ENCODE assay signal across 25 mouse cellular contexts in genomic region chr2:62591555-62591954, GRCm38 (mm10). TPM values are rescaled to one million over a fixed set of nuclear protein-coding genes. Genes with fewer than 3 reads are reported as not detected.
DNase-seq lines count a peak whose midpoint lies in the region; ATAC-seq and TF ChIP-seq lines count a peak whose summit lies in the region.
"Had no signal": no experiment of that assay in that cellular context is flagged by ENCODE, and none has a peak within 500 bp of the region (broad histone marks: within the 10 kb centered on the region; RNA-seq: fewer than 3 reads in every experiment).

No protein-coding gene starts in this region.

- H3K27me3 ChIP-seq in forebrain, embryonic 10.5 days (ENCODE audit: poor library complexity, severe bottlenecking) = no peaks in the 10 kb centered on the region
- H3K27me3 ChIP-seq in forebrain, embryonic 11.5 days (ENCODE audit: control insufficient read depth, insufficient read depth, low read length) = no peaks in the 10 kb centered on the region
- H3K27me3 ChIP-seq in lung, embryonic 14.5 days (ENCODE audit: insufficient read depth, low read length) = no peaks in the 10 kb centered on the region
- no peaks in the 10 kb centered on the region for H3K27me3 ChIP-seq in lung, embryonic 16.5 days (ENCODE audit: control insufficient read depth, insufficient read depth, low read depth, low read length)
- H3K27me3 ChIP-seq: CH12.LX; embryonic facial prominence, embryonic 12.5 days; forebrain, embryonic 13.5 days; forebrain, embryonic 15.5 days; Patski had no signal

- peak overlapping the region; percentile 22; the same call in 1 of the 2 replicates for H3K27ac ChIP-seq in forebrain, embryonic 10.5 days
- no peak overlapping the region for H3K27ac ChIP-seq in forebrain, embryonic 11.5 days (ENCODE audit: low read depth, low read length)
- no peak overlapping the region for H3K27ac ChIP-seq in lung, embryonic 14.5 days (ENCODE audit: low read depth)
- H3K27ac ChIP-seq in lung, embryonic 16.5 days (ENCODE audit: low read length) = no peak overlapping the region
- H3K27ac ChIP-seq: embryonic facial prominence, embryonic 10.5 days; embryonic facial prominence, embryonic 12.5 days; forebrain, embryonic 13.5 days; forebrain, embryonic 15.5 days had no signal

- DNase-seq in forebrain, embryonic 10.5 days (ENCODE audit: extremely low spot score, low spot score) = no peak
- DNase-seq in forebrain, embryonic 11.5 days (ENCODE audit: low spot score) = no peak
- DNase-seq in lung, embryonic 14.5 days = no peak
- no peak for DNase-seq in lung, postnatal 36 days
- DNase-seq in lung, adult 2 months = no peak
- DNase-seq: adrenal gland, adult 8-10 months; adrenal gland, postnatal 14 days; adrenal gland, postnatal 36 days; B cell, adult 2 months; cerebellum, adult 11-12 months; cerebellum, adult 2 months; cerebellum, adult 9-10 months; cerebellum, postnatal 10 days; cerebellum, postnatal 25 days; forebrain, postnatal 0 days had no signal

- H3K9me3 ChIP-seq in forebrain, embryonic 10.5 days = no peaks in the 10 kb centered on the region
- no peaks in the 10 kb centered on the region for H3K9me3 ChIP-seq in forebrain, embryonic 11.5 days (ENCODE audit: control insufficient read depth, low read length)
- H3K9me3 ChIP-seq in lung, embryonic 14.5 days (ENCODE audit: low read depth, low read length) = no peaks in the 10 kb centered on the region
- no peaks in the 10 kb centered on the region for H3K9me3 ChIP-seq in lung, embryonic 16.5 days (ENCODE audit: control insufficient read depth, low read length)
- H3K9me3 ChIP-seq: embryonic facial prominence, embryonic 10.5 days; embryonic facial prominence, embryonic 12.5 days; forebrain, embryonic 13.5 days; forebrain, embryonic 15.5 days had no signal

- no peak overlapping the region for H3K4me2 ChIP-seq in forebrain, embryonic 11.5 days (ENCODE audit: low read depth, low read length, severe bottlenecking)
- H3K4me2 ChIP-seq in lung, embryonic 14.5 days = no peak overlapping the region
- no peak overlapping the region for H3K4me2 ChIP-seq in lung, embryonic 16.5 days (ENCODE audit: low read depth, low read length)
- H3K4me2 ChIP-seq: embryonic facial prominence, embryonic 12.5 days; forebrain, embryonic 13.5 days; forebrain, embryonic 15.5 days had no signal

- TF ChIP-seq POLR2A in lung, adult 2 months (IDR thresholded peaks at IDR 0.05; ENCODE audit: borderline replicate concordance, extremely low read depth, low read depth, low read length) = no peak

- no peak overlapping the region for H3K9ac ChIP-seq in forebrain, embryonic 11.5 days (ENCODE audit: low read length)
- H3K9ac ChIP-seq in lung, embryonic 14.5 days = no peak overlapping the region
- H3K9ac ChIP-seq in lung, embryonic 16.5 days (ENCODE audit: low read length) = no peak overlapping the region
- H3K9ac ChIP-seq: embryonic facial prominence, embryonic 12.5 days; forebrain, embryonic 13.5 days; forebrain, embryonic 15.5 days; forebrain, postnatal 0 days had no signal

- no peaks in the 10 kb centered on the region for H3K36me3 ChIP-seq in forebrain, embryonic 10.5 days (replicated peaks)
- no peaks in the 10 kb centered on the region for H3K36me3 ChIP-seq in forebrain, embryonic 11.5 days (ENCODE audit: control insufficient read depth, insufficient read depth, low read length)
- no peaks in the 10 kb centered on the region for H3K36me3 ChIP-seq in lung, embryonic 14.5 days (ENCODE audit: insufficient read depth)
- H3K36me3 ChIP-seq in lung, embryonic 16.5 days (ENCODE audit: control insufficient read depth, insufficient read depth, low read length) = no peaks in the 10 kb centered on the region
- H3K36me3 ChIP-seq: embryonic facial prominence, embryonic 10.5 days; embryonic facial prominence, embryonic 12.5 days; forebrain, embryonic 15.5 days had no signal

- H3K4me3 ChIP-seq in forebrain, embryonic 10.5 days = no peak overlapping the region
- no peak overlapping the region for H3K4me3 ChIP-seq in forebrain, embryonic 11.5 days (ENCODE audit: low read depth, low read length)
- H3K4me3 ChIP-seq in lung, embryonic 14.5 days (ENCODE audit: low read depth, low read length) = no peak overlapping the region
- H3K4me3 ChIP-seq in lung, embryonic 16.5 days (ENCODE audit: low read length) = no peak overlapping the region
- H3K4me3 ChIP-seq in lung, adult 2 months (replicated peaks; ENCODE audit: extremely low read depth, low read depth, low read length) = no peak overlapping the region
- H3K4me3 ChIP-seq: embryonic facial prominence, embryonic 10.5 days; embryonic facial prominence, embryonic 12.5 days; forebrain, embryonic 13.5 days; forebrain, embryonic 15.5 days had no signal

- no peak for ATAC-seq in forebrain, embryonic 11.5 days (replicated peaks; ENCODE audit: low FRiP score)
- ATAC-seq in lung, embryonic 14.5 days (ENCODE audit: insufficient read depth) = peak; percentile 74; the same call in 1 of the 2 replicates
- ATAC-seq in lung, embryonic 16.5 days (ENCODE audit: low read depth) = peak; percentile 66; the same call in 1 of the 2 replicates
- ATAC-seq: activated CD4-positive, CD25-positive, alpha-beta regulatory T cell, adult 4 months; CD4-positive, CD25-positive, alpha-beta regulatory T cell, adult 4 months; forebrain, embryonic 13.5 days; forebrain, embryonic 15.5 days; forebrain, postnatal 0 days; Patski had no signal

- TF ChIP-seq CTCF in lung, embryonic 14.5 days (IDR thresholded peaks at IDR 0.05; ENCODE audit: low read depth) = no peak
- no peak for TF ChIP-seq CTCF in lung, adult 2 months (IDR thresholded peaks at IDR 0.05; ENCODE audit: insufficient read depth, low read length)

- WGBS in forebrain, embryonic 10.5 days = 85% methylated on average over 3 of the region's 3 CpGs
- 90% methylated on average over 3 of the region's 3 CpGs for WGBS in forebrain, embryonic 11.5 days
- 68% methylated on average over 3 of the region's 3 CpGs for WGBS in lung, embryonic 14.5 days
- 56% methylated on average over 3 of the region's 3 CpGs for WGBS in lung, embryonic 16.5 days
- 83% methylated on average over 3 of the region's 3 CpGs for WGBS in lung, adult 2 months

- H3K4me1 ChIP-seq in forebrain, embryonic 10.5 days = peaks cover 8% of the 10 kb centered on the region; the same call in 1 of the 2 replicates
- no peaks in the 10 kb centered on the region for H3K4me1 ChIP-seq in forebrain, embryonic 11.5 days (replicated peaks; ENCODE audit: control insufficient read depth, insufficient read depth, low read length)
- H3K4me1 ChIP-seq in lung, embryonic 14.5 days (ENCODE audit: insufficient read depth) = no peaks in the 10 kb centered on the region
- H3K4me1 ChIP-seq in lung, embryonic 16.5 days (replicated peaks; ENCODE audit: control insufficient read depth, insufficient read depth, low read length) = no peaks in the 10 kb centered on the region
- H3K4me1 ChIP-seq in lung, adult 2 months (ENCODE audit: control insufficient read depth, insufficient read depth, low read length) = no peaks in the 10 kb centered on the region
- H3K4me1 ChIP-seq: embryonic facial prominence, embryonic 10.5 days; embryonic facial prominence, embryonic 12.5 days; forebrain, embryonic 15.5 days had no signal

RNA-seq across cellular contexts. Expression of gene Fap, which starts 17.7 kb away (rescaled TPM):
- 5.4 and 7.1 TPM in 2 replicates for polyA plus RNA-seq in forebrain, embryonic 10.5 days (2016; fragmentation: Nextera tagmentation; extraction: Ambion mirVana)
- polyA plus RNA-seq in forebrain, embryonic 11.5 days (2014; fragmentation: Nextera tagmentation; extraction: Ambion mirVana) = 3.5 and 3.9 TPM in 2 replicates
- 2.0 and 2.2 TPM in 2 replicates for polyA plus RNA-seq in lung, embryonic 14.5 days (2014; fragmentation: Nextera tagmentation; extraction: Ambion mirVana)
- 3.1 and 3.6 TPM in 2 replicates for polyA plus RNA-seq in lung, embryonic 16.5 days (2015; fragmentation: Nextera tagmentation; extraction: Ambion mirVana)
- 0.19 and 0.64 TPM in 2 replicates for polyA plus RNA-seq in lung, adult 2 months (2012; rRNA removed)
- polyA plus RNA-seq: G1E, Patski had no signal

RNA-seq across cellular contexts. Expression of gene Ifih1, which starts 54.5 kb away (rescaled TPM):
- polyA plus RNA-seq in forebrain, embryonic 10.5 days (2016; fragmentation: Nextera tagmentation; extraction: Ambion mirVana) = 0.95 and 1.0 TPM in 2 replicates
- 1.1 and 1.5 TPM in 2 replicates for polyA plus RNA-seq in forebrain, embryonic 11.5 days (2014; fragmentation: Nextera tagmentation; extraction: Ambion mirVana)
- 1.5 TPM in 2 replicates for polyA plus RNA-seq in lung, embryonic 14.5 days (2014; fragmentation: Nextera tagmentation; extraction: Ambion mirVana)
- 2.8 and 3.3 TPM in 2 replicates for polyA plus RNA-seq in lung, embryonic 16.5 days (2015; fragmentation: Nextera tagmentation; extraction: Ambion mirVana)
- polyA plus RNA-seq in lung, adult 2 months (2012; rRNA removed) = 7.6 and 9.7 TPM in 2 replicates
